ENCODE assay signal across 31 mouse cellular contexts in genomic region chr1:94027506-94028108, GRCm38 (mm10). TPM values are rescaled to one million over a fixed set of nuclear protein-coding genes. Genes with fewer than 3 reads are reported as not detected.
DNase-seq lines count a peak whose midpoint lies in the region; ATAC-seq and TF ChIP-seq lines count a peak whose summit lies in the region.
"Had no signal": no experiment of that assay in that cellular context is flagged by ENCODE, and none has a peak within 500 bp of the region (broad histone marks: within the 10 kb centered on the region; RNA-seq: fewer than 3 reads in every experiment).

No protein-coding gene starts in this region.

- H3K27ac ChIP-seq in hindbrain, postnatal 0 days: no peak overlapping the region
- no peak overlapping the region for H3K27ac ChIP-seq in hindbrain, embryonic 16.5 days (ENCODE audit: low read depth, low read length)
- H3K27ac ChIP-seq in midbrain, postnatal 0 days (ENCODE audit: low read depth, low read length): no peak overlapping the region
- H3K27ac ChIP-seq in midbrain, embryonic 15.5 days: no peak overlapping the region
- H3K27ac ChIP-seq: embryonic facial prominence, embryonic 12.5 days; embryonic facial prominence, embryonic 15.5 days; heart, embryonic 15.5 days; hindbrain, embryonic 10.5 days; hindbrain, embryonic 13.5 days had no signal

- DNase-seq in cerebellum, adult 9-10 months: peak; percentile 16
- no peak for DNase-seq in cerebellum, postnatal 4 days (ENCODE audit: low spot score in 2 of 2)
- DNase-seq in hindbrain, postnatal 0 days (ENCODE audit: low spot score): peak; percentile 28
- DNase-seq in midbrain, postnatal 0 days (ENCODE audit: low spot score): peak; percentile 18
- DNase-seq in brain, embryonic 14.5 days (ENCODE audit: low read depth): peak; percentile 24
- DNase-seq: adrenal gland, postnatal 10 days; adrenal gland, postnatal 36 days; B cell, adult 2 months; cerebellum, postnatal 36 days; gastrocnemius, postnatal 25 days; heart, adult 18-20 months; heart, postnatal 10 days; heart, postnatal 36 days had no signal

- peak; percentile 77 for ATAC-seq in hindbrain, postnatal 0 days
- no peak for ATAC-seq in hindbrain, embryonic 16.5 days
- 0 out of 2 replicates have a peak, but pooled peaks have one; percentile 29 for ATAC-seq in midbrain, postnatal 0 days (ENCODE audit: low FRiP score)
- ATAC-seq in midbrain, embryonic 15.5 days (replicated peaks): no peak
- ATAC-seq: intestine, postnatal 0 days; Patski had no signal

- H3K4me2 ChIP-seq in hindbrain, postnatal 0 days (ENCODE audit: low read depth, low read length): no peak overlapping the region
- H3K4me2 ChIP-seq in hindbrain, embryonic 16.5 days (ENCODE audit: low read length): no peak overlapping the region
- no peak overlapping the region for H3K4me2 ChIP-seq in midbrain, postnatal 0 days (ENCODE audit: low read depth, low read length, poor library complexity, severe bottlenecking)
- no peak overlapping the region for H3K4me2 ChIP-seq in midbrain, embryonic 15.5 days
- H3K4me2 ChIP-seq: embryonic facial prominence, embryonic 12.5 days; embryonic facial prominence, embryonic 15.5 days; heart, embryonic 12.5 days; heart, embryonic 15.5 days; hindbrain, embryonic 13.5 days had no signal

- 54% methylated on average over 12 of the region's 12 CpGs for WGBS in hindbrain, postnatal 0 days
- 69% methylated on average over 12 of the region's 12 CpGs for WGBS in hindbrain, embryonic 16.5 days
- 61% methylated on average over 12 of the region's 12 CpGs for WGBS in midbrain, postnatal 0 days
- WGBS in midbrain, embryonic 15.5 days: 72% methylated on average over 12 of the region's 12 CpGs

- TF ChIP-seq CTCF in hindbrain, postnatal 0 days (IDR thresholded peaks at IDR 0.05; ENCODE audit: low read depth): no peak
- TF ChIP-seq CTCF in midbrain, postnatal 0 days (IDR thresholded peaks at IDR 0.05): no peak
- TF ChIP-seq CTCF in brain, embryonic 14.5 days (IDR thresholded peaks at IDR 0.05; ENCODE audit: borderline replicate concordance, extremely low read depth, insufficient read depth, insufficient read length): no peak

- no peak overlapping the region for H3K4me3 ChIP-seq in hindbrain, postnatal 0 days (ENCODE audit: low read length)
- no peak overlapping the region for H3K4me3 ChIP-seq in hindbrain, embryonic 16.5 days (ENCODE audit: low read length)
- H3K4me3 ChIP-seq in midbrain, postnatal 0 days (ENCODE audit: low read depth, low read length): no peak overlapping the region
- no peak overlapping the region for H3K4me3 ChIP-seq in midbrain, embryonic 15.5 days
- H3K4me3 ChIP-seq: embryonic facial prominence, embryonic 12.5 days; embryonic facial prominence, embryonic 15.5 days; heart, embryonic 12.5 days; heart, embryonic 15.5 days; hindbrain, embryonic 10.5 days; hindbrain, embryonic 13.5 days had no signal

- no peaks in the 10 kb centered on the region for H3K27me3 ChIP-seq in hindbrain, postnatal 0 days (ENCODE audit: insufficient read depth, low read length)
- no peaks in the 10 kb centered on the region for H3K27me3 ChIP-seq in hindbrain, embryonic 16.5 days (replicated peaks; ENCODE audit: control insufficient read depth, insufficient read depth, low read length)
- no peaks in the 10 kb centered on the region for H3K27me3 ChIP-seq in midbrain, postnatal 0 days (ENCODE audit: insufficient read depth, low read length)
- H3K27me3 ChIP-seq in midbrain, embryonic 15.5 days (replicated peaks): no peaks in the 10 kb centered on the region
- H3K27me3 ChIP-seq: CH12.LX; embryonic facial prominence, embryonic 12.5 days; embryonic facial prominence, embryonic 15.5 days; heart, embryonic 15.5 days; hindbrain, embryonic 13.5 days had no signal

- H3K4me1 ChIP-seq in hindbrain, postnatal 0 days (ENCODE audit: insufficient read depth, low read length): no peaks in the 10 kb centered on the region
- no peaks in the 10 kb centered on the region for H3K4me1 ChIP-seq in hindbrain, embryonic 16.5 days (ENCODE audit: control insufficient read depth, insufficient read depth, low read depth, low read length)
- H3K4me1 ChIP-seq in midbrain, postnatal 0 days (ENCODE audit: insufficient read depth, low read length): no peaks in the 10 kb centered on the region
- no peaks in the 10 kb centered on the region for H3K4me1 ChIP-seq in midbrain, embryonic 15.5 days
- H3K4me1 ChIP-seq: embryonic facial prominence, embryonic 12.5 days; embryonic facial prominence, embryonic 15.5 days; heart, embryonic 12.5 days; heart, embryonic 15.5 days; hindbrain, embryonic 10.5 days; hindbrain, embryonic 13.5 days had no signal

- no peaks in the 10 kb centered on the region for H3K9me3 ChIP-seq in hindbrain, postnatal 0 days (ENCODE audit: low read length)
- H3K9me3 ChIP-seq in hindbrain, embryonic 16.5 days (ENCODE audit: control insufficient read depth, low read length): no peaks in the 10 kb centered on the region
- no peaks in the 10 kb centered on the region for H3K9me3 ChIP-seq in midbrain, postnatal 0 days (ENCODE audit: low read length)
- H3K9me3 ChIP-seq in midbrain, embryonic 15.5 days: no peaks in the 10 kb centered on the region
- H3K9me3 ChIP-seq: embryonic facial prominence, embryonic 12.5 days; embryonic facial prominence, embryonic 15.5 days; G1E; heart, embryonic 12.5 days; heart, embryonic 15.5 days; hindbrain, embryonic 10.5 days; hindbrain, embryonic 13.5 days had no signal

- no peak for TF ChIP-seq POLR2A in brain, embryonic 14.5 days (IDR thresholded peaks at IDR 0.05; ENCODE audit: borderline replicate concordance, extremely low read depth, insufficient read depth, insufficient read length, poor library complexity, severe bottlenecking)

- H3K36me3 ChIP-seq in hindbrain, postnatal 0 days (ENCODE audit: insufficient read depth, low read length): no peaks in the 10 kb centered on the region
- H3K36me3 ChIP-seq in hindbrain, embryonic 16.5 days (ENCODE audit: control insufficient read depth, insufficient read depth, low read length): no peaks in the 10 kb centered on the region
- no peaks in the 10 kb centered on the region for H3K36me3 ChIP-seq in midbrain, postnatal 0 days (ENCODE audit: insufficient read depth, low read length)
- H3K36me3 ChIP-seq in midbrain, embryonic 15.5 days (replicated peaks): no peaks in the 10 kb centered on the region
- H3K36me3 ChIP-seq: embryonic facial prominence, embryonic 12.5 days; embryonic facial prominence, embryonic 15.5 days; G1E; heart, embryonic 12.5 days; heart, embryonic 15.5 days; hindbrain, embryonic 10.5 days; hindbrain, embryonic 13.5 days had no signal

- no peak overlapping the region for H3K9ac ChIP-seq in hindbrain, postnatal 0 days (replicated peaks; ENCODE audit: low read length)
- H3K9ac ChIP-seq in hindbrain, embryonic 16.5 days (ENCODE audit: low read depth, low read length): no peak overlapping the region
- no peak overlapping the region for H3K9ac ChIP-seq in midbrain, postnatal 0 days (replicated peaks; ENCODE audit: low read length, poor library complexity, severe bottlenecking)
- no peak overlapping the region for H3K9ac ChIP-seq in midbrain, embryonic 15.5 days
- H3K9ac ChIP-seq: embryonic facial prominence, embryonic 12.5 days; embryonic facial prominence, embryonic 15.5 days; heart, embryonic 12.5 days; heart, embryonic 15.5 days; hindbrain, embryonic 13.5 days had no signal

RNA-seq across cellular contexts. Expression of gene Neu4, which starts 7.4 kb away (rescaled TPM):
- total RNA-seq in hindbrain, postnatal 0 days (2014; rRNA removed): 1.2 and 2.2 TPM in 2 replicates
- polyA plus RNA-seq in hindbrain, postnatal 0 days (2015; fragmentation: Nextera tagmentation; extraction: Ambion mirVana): 1.1 and 1.6 TPM in 2 replicates
- 0.11 and 0.41 TPM in 2 replicates for polyA plus RNA-seq in hindbrain, embryonic 16.5 days (2015; fragmentation: Nextera tagmentation; extraction: Ambion mirVana)
- 0.93 and 0.99 TPM in 2 replicates for total RNA-seq in midbrain, postnatal 0 days (2014; rRNA removed)
- polyA plus RNA-seq in midbrain, postnatal 0 days (2015; fragmentation: Nextera tagmentation; extraction: Ambion mirVana): 0.04 and 0.12 TPM in 2 replicates
- polyA plus RNA-seq in midbrain, embryonic 15.5 days (2015; fragmentation: Nextera tagmentation; extraction: Ambion mirVana): not detected in 2 replicates
- not detected in 2 replicates for polyA plus RNA-seq in brain, embryonic 14.5 days (2012; rRNA removed)
- total RNA-seq: adrenal gland, adult 18-20 months; adrenal gland, postnatal 10 days; adrenal gland, postnatal 36 days; CH12.LX; gastrocnemius, adult 8-10 months; gastrocnemius, postnatal 25 days; heart, adult 18-20 months; heart, postnatal 10 days; heart, postnatal 36 days had no signal
- polyA plus RNA-seq: embryonic facial prominence, embryonic 12.5 days; embryonic facial prominence, embryonic 15.5 days; forebrain, embryonic 11.5 days; G1E; gonadal fat pad, adult 2 months; heart, embryonic 12.5 days; heart, embryonic 15.5 days; hindbrain, embryonic 10.5 days; hindbrain, embryonic 13.5 days; intestine, embryonic 14.5 days; intestine, postnatal 0 days; Patski had no signal

RNA-seq across cellular contexts. Expression of gene Pdcd1, which starts 24.7 kb away (rescaled TPM):
- total RNA-seq in hindbrain, postnatal 0 days (2014; rRNA removed): not detected in 2 replicates
- not detected in 2 replicates for polyA plus RNA-seq in hindbrain, postnatal 0 days (2015; fragmentation: Nextera tagmentation; extraction: Ambion mirVana)
- polyA plus RNA-seq in hindbrain, embryonic 16.5 days (2015; fragmentation: Nextera tagmentation; extraction: Ambion mirVana): not detected in 2 replicates
- not detected in 2 replicates for total RNA-seq in midbrain, postnatal 0 days (2014; rRNA removed)
- polyA plus RNA-seq in midbrain, postnatal 0 days (2015; fragmentation: Nextera tagmentation; extraction: Ambion mirVana): not detected in 2 replicates
- not detected in 2 replicates for polyA plus RNA-seq in midbrain, embryonic 15.5 days (2015; fragmentation: Nextera tagmentation; extraction: Ambion mirVana)
- not detected in 2 replicates for polyA plus RNA-seq in brain, embryonic 14.5 days (2012; rRNA removed)
- total RNA-seq: gastrocnemius, adult 8-10 months; heart, postnatal 10 days; heart, postnatal 36 days had no signal
- polyA plus RNA-seq: embryonic facial prominence, embryonic 12.5 days; forebrain, embryonic 11.5 days; hindbrain, embryonic 13.5 days; Patski had no signal

RNA-seq across cellular contexts. Expression of gene Gal3st2c, which starts 37.3 kb away (rescaled TPM):
- not detected in 2 replicates for total RNA-seq in hindbrain, postnatal 0 days (2014; rRNA removed)
- polyA plus RNA-seq in hindbrain, postnatal 0 days (2015; fragmentation: Nextera tagmentation; extraction: Ambion mirVana): not detected in 2 replicates
- not detected in 2 replicates for polyA plus RNA-seq in hindbrain, embryonic 16.5 days (2015; fragmentation: Nextera tagmentation; extraction: Ambion mirVana)
- total RNA-seq in midbrain, postnatal 0 days (2014; rRNA removed): not detected in 2 replicates
- not detected in 2 replicates for polyA plus RNA-seq in midbrain, postnatal 0 days (2015; fragmentation: Nextera tagmentation; extraction: Ambion mirVana)
- polyA plus RNA-seq in midbrain, embryonic 15.5 days (2015; fragmentation: Nextera tagmentation; extraction: Ambion mirVana): not detected in 2 replicates
- polyA plus RNA-seq in brain, embryonic 14.5 days (2012; rRNA removed): not detected in 2 replicates
- total RNA-seq: CH12.LX had no signal
- polyA plus RNA-seq: cerebellum, adult 2 months; embryonic facial prominence, embryonic 12.5 days; embryonic facial prominence, embryonic 15.5 days; forebrain, embryonic 11.5 days; G1E; heart, embryonic 12.5 days; hindbrain, embryonic 10.5 days; hindbrain, embryonic 13.5 days; intestine, embryonic 14.5 days had no signal

Comparison
In these comparisons a context has a peak if more than half of its experiments do, and no peak if none do; other contexts are left out.
1. DNase-seq: peak in cerebellum, adult 9-10 months (single experiment), hindbrain, postnatal 0 days (single experiment), midbrain, postnatal 0 days (single experiment) and brain, embryonic 14.5 days (single experiment); none in cerebellum, postnatal 4 days (0 of 2).
2. ATAC-seq: peak in hindbrain, postnatal 0 days (single experiment) and midbrain, postnatal 0 days (single experiment); none in hindbrain, embryonic 16.5 days (single experiment) and midbrain, embryonic 15.5 days (single experiment).